Mouse (Mus musculus) small intestine, adult 2 months (tissue): ENCODE results near the gene Ddr1.

Experiments used
- CTCF ChIP-seq: fragments of 200-500 bp; IDR thresholded peaks from 2 replicates; pipeline ENCODE4 v1.5.1; 2012; ENCODE audit warnings: low read depth, mild to moderate bottlenecking, control low read depth, inconsistent platforms, low read length, moderate library complexity, mixed read lengths; ENCODE audit not compliant: insufficient replicate concordance, insufficient read length; ENCODE audit errors: extremely low read depth
- POLR2A ChIP-seq: fragments of 200-500 bp; IDR thresholded peaks from 2 replicates; pipeline ENCODE4 v1.6.1; 2012; ENCODE audit warnings: low read depth, mild to moderate bottlenecking, control low read depth, inconsistent platforms, low read length, moderate library complexity

DNA sequence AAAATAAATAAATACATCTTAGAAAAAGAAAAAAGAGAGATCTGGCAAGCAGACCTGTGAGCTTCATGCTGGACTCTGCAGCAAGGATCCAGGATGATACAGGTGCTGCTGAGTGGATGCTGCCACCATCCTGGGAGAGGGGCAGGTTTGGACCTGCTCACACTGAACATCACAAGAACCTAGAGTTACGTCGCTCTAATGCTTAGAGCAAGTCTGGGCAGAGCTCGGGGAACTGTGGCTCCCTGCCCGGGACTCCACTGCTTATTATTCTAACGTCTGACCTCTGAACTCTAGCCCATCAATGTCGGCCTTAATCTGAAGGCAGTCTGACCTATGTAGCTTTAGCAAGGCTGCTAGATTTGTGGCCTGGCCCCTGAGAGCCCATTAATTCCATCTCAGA is 23.8 kb downstream of the Ddr1 start:
- TF ChIP-seq POLR2A (no peak), CTCF (no peak)
